Mouse (Mus musculus) neural tube, embryonic 14.5 days (tissue): ENCODE data around the gene 4930563M21Rik. TPM values are rescaled to one million over a fixed set of nuclear protein-coding genes. Genes with fewer than 3 reads are reported as not detected.

ENCODE experiments used
- polyA plus RNA-seq: library from polyadenylated mRNA; unstranded; fragments of >200 nt; fragmentation: Nextera tagmentation; extraction: Ambion mirVana; gene quantifications from 2 replicates; pipeline ENCODE4 v1.2.1, GENCODE M21; 2014

4930563M21Rik gene
- polyA plus RNA-seq, 1 experiment from 2014 or later, result not detected

Other genes starting within 250 kb of the 4930563M21Rik start
- 51.1 and 51.2 TPM in 2 replicates for gene Scaper, start 72.4 kb downstream of the 4930563M21Rik start, polyA plus RNA-seq
- 263 and 265 TPM in 2 replicates for gene Rcn2, start 31.3 kb upstream of the 4930563M21Rik start, polyA plus RNA-seq
- 0.40 and 1.2 TPM in 2 replicates for gene Pstpip1, start 79.4 kb upstream of the 4930563M21Rik start, polyA plus RNA-seq
- gene Tspan3, start 154.9 kb upstream of the 4930563M21Rik start, polyA plus RNA-seq, result 598 and 623 TPM in 2 replicates